Mouse (Mus musculus): ENCODE data around the gene Ndufv1. TPM values are rescaled to one million over a fixed set of nuclear protein-coding genes. Genes with fewer than 3 reads are reported as not detected.
"Not testable (repeated sequence)": the region's sequence is repeated elsewhere in the genome, so short reads cannot be mapped to it uniquely, and the experiment has no call there.

Ndufv1 gene
- polyA plus RNA-seq, 1 experiment from 2014 or later: 194 TPM

DNA sequence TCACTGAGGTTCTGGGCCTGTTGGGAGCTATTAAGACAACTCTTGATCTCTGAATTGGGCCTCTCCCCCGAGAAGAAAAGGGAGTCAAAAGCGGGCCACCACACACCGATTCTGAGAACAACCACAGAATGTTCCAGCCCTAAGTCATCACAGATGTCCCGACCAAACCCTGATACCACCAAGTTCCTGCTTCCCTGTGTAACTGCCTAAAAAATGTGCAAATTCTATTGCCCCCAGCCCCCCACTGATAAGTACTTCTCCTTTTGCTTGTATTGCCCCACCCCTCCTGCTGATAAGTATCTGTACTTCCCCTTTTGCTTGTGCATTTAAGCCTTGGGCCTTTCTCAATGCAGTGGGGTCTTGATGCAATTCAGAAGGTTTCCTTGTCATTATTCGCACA lies 31.5 kb upstream of the Ndufv1 start:
- not testable (repeated sequence) for DNase-seq (ENCODE audit: low spot score)

DNA sequence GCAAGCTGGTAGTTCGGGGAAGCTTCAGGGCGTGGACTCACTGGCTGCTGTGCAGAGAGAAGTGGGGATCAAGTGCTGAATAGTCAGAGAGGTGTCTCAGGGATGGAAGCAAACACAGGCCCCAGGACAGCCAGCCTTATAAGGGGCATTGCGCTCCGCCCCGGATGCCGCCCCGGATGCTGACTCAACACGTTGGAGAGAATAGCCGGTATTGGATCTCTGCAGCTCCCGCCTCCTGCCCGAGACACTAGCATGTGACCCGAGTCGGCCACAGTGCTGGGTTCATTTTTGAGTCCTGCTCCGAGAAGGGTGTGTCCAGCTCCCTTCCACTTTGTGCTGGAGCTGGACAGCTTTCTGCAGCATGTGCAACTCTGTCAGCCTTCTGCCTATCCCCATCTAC lies 29.5 kb upstream of the Ndufv1 start:
- DNase-seq (ENCODE audit: low spot score): no peak

DNA sequence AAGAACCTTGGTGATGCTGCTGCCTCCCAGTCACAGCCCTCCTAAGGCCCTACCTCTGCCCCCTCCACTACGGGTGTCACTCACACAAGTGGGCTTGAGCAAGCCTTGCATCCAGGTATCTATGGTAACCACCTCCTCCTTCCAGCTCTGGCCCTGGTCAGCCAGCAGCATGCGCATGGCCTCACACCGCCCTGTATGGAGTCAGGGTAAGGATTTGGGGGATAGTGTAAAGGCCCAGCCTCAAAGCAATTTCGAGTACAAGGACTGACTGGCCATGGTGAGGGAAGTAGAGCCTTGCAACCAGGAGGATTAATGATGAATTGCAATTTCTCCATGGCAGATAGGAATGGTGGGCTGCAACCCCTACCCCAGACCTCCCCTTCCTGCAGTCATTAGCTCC lies 28.9 kb upstream of the Ndufv1 start:
- DNase-seq (ENCODE audit: low spot score): not testable (repeated sequence)

DNA sequence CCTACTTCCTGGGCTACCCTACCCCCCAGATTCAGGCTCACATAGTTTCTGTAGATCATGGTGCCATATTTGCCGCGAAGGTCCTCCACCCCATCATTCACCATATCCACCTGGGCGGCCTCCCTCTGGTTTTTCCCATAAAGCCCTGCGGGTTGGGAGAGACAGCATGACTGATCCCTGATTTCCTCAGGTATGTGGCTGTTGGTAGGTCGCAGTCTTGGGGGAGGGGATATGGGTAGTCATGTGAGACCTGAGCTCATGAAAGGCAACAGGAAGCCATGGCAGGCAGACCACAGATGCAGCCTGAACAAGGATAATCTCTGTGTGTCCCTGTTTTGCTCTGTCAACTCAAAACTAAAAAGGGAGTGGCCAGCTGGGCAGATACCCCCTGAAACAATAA lies 28.3 kb upstream of the Ndufv1 start:
- not testable (repeated sequence) for DNase-seq (ENCODE audit: low spot score)

DNA sequence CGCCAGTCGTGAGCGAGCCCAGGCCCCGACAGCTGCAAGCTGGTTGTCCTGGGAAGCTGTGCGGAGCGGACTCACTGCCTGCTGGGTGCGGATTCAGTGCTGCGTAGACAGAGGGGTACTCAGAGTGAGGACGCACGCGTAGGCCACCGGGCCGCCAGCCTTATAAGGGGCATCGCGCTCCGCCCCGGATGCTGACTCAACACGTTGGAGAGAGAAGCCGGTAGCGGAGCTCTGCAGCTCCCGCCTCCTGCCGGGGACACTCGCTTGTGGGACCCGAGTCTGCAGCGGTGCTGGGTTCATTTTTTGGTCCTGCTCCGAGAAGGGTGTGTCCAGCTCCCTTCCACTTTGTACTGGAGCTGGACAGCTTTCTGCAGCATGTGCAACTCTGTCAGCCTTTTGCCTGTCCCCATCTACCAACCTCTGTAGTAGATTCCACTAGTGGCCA lies 25.2 kb upstream of the Ndufv1 start, which contains the start of gene Gstp1:
Gene Gstp1 (minus strand): TSS at position 198 of the 445 bp plus-strand sequence.
- peak; percentile 88 for DNase-seq (ENCODE audit: low spot score)

DNA sequence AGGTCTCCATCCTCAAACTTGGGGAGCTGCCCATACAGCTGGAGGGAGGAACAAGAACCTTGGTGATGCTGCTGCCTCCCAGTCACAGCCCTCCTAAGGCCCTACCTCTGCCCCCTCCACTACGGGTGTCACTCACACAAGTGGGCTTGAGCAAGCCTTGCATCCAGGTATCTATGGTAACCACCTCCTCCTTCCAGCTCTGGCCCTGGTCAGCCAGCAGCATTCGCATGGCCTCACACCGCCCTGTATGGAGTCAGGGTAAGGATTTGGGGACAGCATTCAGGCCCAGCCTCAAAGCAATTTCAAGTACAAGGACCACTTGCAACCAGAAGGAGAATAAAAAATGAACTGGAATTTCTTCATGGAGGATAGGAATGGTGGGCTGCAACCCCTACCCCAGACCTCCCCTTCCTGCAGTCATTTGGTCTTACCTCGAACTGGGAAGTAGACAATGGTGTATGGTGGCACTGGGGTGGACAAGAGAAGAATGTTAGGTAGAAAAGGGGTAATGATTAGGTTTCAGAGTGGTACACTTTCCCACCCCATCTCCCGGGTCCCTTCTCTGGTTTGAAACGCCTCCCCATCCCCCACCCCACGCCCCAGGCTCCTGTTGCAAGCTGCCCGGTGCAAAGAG lies 24.7 kb upstream of the Ndufv1 start:
- not testable (repeated sequence) for DNase-seq (ENCODE audit: low spot score)

DNA sequence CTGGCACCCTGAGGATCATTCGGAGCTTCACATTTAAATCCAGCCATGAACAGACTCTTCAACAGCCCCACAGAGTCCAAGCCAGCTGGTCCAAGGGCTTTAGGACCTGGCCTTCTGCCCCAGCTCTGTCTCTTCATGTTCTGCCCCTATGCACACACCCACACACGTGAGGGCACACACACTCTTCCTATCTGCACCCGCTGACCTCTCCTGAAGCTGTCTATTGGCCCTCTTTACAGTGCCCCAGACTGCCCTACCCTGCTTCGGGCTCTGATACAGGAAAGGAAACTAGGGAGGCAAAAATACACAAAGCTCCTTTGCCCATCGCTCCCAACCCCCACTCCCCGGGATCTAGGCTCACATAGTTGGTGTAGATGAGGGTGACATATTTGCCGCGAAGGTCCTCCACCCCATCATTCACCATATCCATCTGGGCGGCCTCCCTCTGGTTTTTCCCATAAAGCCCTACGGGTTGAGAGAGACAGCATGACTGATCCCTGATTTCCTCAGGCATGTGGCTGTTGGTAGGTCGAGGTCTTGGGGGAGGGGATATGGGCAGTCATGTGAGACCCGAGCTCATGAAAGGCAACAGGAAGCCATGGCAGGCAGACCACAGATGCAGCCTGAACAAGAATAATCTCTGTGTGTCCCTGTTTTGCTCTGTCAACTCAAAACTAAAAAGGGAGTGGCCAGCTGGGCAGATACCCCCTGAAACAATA lies 23.9 kb upstream of the Ndufv1 start:
- no peak for DNase-seq (ENCODE audit: low spot score)

DNA sequence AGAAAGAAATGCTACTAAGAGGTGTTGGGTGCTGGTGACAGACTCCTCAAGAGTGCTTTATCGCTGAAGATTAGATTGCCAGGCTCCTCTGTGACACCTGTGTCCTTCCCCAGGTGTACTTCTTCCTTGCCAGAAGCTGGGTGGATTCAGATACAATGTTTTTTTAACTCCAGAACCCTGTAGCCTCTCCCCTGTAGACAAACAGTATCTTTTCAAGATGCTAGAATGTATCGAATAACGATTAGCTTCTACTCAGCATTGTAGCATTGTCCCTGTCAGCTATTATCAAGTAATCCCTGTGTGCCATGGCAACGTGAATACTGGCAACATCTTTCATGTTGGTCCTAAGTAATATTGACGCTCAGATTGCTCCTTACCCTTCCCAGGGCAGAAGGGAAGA lies 21.1 kb upstream of the Ndufv1 start:
- no peak for DNase-seq (ENCODE audit: low spot score)

DNA sequence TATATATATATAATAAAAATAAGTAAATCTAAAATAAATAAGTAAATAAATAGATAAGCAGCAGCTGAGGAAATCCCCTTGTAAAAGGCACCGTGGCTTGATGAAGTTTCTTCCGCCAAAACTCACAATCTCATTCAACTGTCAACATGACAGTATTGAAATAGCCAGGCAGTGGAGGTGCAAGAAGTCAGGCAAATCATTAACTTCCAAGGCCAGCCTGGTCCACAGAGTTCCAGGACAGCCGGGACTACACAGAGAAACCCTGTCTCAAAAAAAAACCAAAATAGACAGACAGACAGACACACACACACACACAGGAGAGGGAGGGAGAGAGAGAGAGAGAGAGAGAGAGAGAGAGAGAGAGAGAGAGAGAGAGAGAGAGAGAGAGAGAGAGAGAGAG lies 20.7 kb upstream of the Ndufv1 start:
- DNase-seq (ENCODE audit: low spot score): no peak

DNA sequence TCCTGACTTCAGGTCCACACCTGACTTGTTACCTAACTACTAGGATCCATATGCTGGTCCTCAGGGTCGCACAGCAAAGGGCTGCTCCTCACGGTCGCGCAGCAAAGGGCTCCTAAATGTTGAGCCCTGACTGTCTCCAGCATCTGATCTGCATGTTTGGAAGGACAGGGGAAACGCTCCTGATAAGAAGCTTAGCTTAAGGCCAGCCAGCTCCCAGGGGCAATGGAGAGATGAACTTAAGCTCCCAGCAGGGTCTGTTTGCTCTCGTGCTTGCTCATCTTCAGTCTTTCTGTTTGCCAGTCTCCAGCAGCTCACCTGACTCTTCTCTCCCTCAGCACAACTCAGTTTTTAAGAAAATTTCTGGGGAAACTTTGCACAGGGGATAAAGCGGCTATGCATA lies 20.1 kb upstream of the Ndufv1 start:
- no peak for DNase-seq (ENCODE audit: low spot score)

DNA sequence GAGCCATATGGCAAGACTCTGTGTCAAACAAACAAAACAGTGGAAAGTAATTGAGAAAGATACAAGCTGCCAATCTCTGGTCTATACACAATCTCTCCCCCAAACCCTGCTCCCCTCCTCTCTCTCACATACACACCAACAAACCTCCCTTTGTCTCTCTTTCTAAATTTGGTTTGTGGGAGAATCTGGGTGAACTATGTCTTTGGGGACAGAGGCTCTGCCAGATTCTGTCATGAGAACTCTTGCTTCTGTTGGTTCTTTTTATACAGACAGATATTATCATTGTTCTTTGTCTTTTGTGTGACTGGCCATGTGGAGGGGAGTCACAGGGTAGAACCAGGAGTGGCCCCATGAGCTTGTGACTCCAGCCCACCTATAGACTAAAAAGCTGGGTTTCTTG lies 15.0 kb upstream of the Ndufv1 start:
- no peak for DNase-seq (ENCODE audit: low spot score)

DNA sequence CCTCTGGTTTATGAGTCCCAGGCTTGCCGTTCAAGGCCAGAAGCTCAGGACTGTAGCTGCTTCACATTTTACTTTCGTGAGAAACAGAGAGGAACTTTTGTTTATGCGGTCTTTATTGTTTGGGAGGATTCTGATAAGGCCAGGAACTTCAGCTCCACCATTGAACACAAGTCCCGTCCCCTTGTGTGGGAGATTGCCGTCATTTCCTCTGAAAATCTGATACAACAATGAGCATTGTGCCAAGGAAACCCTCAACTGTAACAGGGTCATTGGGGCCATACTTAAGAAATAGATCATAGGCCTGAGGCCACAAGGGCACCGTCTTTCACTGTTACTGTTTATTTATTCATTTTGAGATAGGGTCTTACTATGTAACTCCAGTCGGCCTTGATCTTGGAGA lies 10.6 kb upstream of the Ndufv1 start:
- no peak for DNase-seq (ENCODE audit: low spot score)

DNA sequence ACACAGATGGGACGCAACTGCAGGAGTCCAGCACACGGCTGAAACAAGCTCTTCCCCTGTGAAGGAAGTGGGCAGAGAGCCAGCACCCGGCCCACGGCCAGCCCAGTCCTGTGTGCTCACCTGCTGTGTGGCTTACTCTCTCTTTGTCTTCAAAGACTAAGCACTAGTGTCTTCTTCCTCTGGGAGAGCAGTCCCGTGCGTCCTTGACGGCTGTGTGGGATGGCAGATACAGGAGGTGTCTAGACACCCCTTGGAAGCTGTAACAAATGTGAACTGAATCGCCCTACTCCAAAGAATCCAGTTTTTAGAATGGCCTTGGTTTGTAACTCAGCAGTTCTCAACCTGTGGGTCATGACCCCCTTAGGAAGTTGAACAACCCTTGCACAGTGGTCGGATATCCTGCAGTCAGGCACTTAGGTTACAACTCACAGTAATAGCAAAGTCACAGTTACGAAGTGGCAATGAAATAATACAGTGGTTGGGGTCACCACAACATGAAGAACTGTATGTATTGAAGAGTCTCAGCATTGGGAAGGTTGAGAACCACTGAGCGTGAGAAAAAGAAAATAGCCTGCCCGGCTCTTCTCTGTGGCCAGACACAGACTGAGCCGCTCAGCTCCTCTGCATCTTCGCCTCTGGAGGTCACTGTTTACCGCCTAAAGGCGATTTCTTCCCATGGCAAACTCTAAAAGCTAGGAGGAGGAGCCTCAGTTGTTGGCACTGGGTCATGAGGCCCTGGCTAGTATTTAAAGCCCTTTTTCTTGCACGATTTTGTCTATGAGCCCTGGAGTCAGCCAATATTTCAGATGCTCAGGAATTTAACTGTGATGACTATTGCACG lies 6.4 kb upstream of the Ndufv1 start:
- DNase-seq (ENCODE audit: low spot score): peak; percentile 73

DNA sequence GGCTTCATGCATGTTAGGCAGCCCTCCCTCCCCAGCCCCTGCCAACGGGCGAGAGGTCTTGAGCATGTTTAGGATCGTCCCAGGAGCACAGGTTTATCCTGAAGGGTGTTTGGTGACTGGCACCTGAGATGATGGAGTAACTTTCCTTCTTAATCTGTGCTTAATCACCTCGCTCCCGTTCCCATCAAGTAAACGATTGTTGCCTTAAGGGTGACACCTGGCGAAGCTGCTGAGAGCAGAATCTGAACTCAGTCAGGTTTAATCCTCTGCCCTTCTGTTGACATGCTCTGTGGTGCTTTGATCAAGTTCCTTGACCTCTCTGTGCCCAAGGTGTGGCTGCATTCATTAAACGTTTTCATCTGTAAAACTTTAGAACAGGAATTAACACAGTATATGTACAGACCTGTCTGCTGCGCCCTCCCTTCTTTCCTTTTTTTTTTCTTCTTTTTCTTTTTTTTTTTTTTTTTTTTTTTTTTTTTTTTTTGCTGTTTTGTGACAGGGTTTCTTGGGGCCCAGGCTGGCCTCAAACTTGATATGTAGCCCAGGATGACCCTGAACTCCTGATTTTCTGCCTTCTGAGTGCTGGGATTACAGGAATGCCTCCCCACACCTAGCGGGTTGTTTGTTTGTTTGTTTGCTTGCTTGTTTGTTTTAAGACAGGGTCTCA lies 5.4 kb upstream of the Ndufv1 start:
- no peak for DNase-seq (ENCODE audit: low spot score)

DNA sequence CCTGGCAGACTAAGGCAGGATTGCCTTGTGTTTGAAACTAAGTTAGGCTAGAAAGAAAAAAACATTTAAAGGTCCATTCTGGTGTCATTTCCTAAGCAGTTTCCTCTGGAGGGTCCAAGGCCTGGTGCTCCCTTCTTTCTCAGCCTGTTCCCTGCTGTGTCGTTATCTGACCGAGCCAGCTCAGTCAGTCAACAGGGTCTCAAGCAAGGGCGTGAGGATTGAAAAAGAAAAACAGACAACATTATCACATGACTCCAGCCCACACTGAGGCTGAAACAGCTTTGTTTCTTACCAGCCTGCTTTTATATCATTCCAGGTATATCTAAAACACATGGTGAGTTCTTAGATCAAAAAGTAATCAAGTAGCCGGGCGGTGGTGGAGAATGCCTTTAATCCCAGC lies 3.0 kb upstream of the Ndufv1 start:
- no peak for DNase-seq (ENCODE audit: low spot score)

DNA sequence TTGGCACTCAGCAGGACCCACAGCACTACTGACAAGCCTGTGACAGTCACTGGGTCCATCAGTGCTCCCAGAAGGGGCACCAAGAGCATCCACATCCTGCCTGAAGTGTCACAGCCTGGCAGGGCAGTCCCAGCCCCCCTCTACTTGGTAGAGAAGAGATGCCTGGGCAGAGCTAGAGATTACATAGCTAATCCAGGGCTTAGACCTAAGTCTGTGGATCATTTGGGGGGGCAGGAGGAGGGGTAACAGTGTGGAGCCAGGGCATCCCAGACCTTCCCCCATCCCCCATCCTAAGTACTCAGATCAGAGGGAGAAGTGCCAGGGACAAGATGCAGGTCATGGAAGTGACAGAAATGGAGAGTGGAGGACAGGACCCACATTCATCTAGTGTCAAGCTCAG lies 2.2 kb upstream of the Ndufv1 start:
- DNase-seq (ENCODE audit: low spot score): no peak

DNA sequence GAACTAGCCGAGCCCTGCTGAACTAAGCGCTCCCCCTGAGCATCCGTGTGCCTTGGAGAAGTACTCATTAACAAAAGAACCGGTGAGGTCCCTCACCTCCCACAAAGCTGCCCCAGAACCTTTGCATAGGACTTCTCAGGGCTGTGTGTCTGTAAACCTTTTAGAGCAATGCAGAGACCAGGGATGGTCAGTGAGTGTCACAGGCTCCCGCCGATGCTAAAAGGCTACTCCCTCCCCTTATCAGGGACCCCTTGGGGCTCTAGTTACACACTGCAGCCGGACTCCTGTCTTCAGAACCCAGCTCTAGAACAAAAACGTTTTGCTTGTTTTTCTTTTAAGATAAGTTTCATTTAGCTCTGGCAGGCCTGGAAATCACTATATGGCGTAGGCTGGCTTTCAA lies 460 bp upstream of the Ndufv1 start:
- no peak for DNase-seq (ENCODE audit: low spot score)

DNA sequence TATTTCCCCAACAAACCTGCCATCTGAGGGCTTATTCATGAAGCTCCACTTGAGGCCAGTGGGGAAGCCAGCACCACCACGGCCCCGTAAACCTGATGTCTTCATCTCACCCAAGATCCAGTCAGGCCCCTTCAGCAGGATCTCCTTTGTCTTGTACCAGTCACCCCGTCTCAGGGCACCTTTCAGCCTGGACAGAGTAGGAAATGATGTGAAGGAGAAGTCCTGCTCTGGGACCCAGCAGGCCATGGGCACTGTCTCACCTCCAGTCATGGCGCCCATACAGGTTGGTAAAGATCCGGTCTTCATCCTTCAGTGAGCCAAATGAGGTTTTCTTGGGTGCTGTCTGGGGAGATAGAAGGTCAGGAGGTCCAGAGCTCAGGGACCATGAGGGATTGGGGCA lies 1.5 kb downstream of the Ndufv1 start:
- DNase-seq (ENCODE audit: low spot score): no peak

DNA sequence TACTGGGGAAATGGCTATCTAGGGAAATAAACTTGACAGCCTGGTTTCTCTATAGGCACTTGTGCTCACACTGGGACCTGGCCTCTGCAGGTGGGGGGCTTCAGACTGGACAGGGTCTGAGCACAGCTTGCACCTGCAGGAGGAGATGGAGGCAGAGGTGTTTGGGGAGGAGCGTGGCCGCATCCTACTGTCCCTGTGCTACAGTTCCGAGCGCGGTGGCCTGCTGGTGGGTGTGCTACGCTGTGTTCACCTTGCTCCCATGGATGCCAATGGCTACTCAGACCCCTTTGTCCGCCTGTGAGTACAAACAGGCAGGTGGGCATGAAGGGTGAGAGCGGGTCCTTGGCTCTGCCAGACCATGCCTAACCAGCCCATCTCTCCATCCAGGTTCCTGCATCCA lies 6.6 kb downstream of the Ndufv1 start:
- no peak for DNase-seq (ENCODE audit: low spot score)

DNA sequence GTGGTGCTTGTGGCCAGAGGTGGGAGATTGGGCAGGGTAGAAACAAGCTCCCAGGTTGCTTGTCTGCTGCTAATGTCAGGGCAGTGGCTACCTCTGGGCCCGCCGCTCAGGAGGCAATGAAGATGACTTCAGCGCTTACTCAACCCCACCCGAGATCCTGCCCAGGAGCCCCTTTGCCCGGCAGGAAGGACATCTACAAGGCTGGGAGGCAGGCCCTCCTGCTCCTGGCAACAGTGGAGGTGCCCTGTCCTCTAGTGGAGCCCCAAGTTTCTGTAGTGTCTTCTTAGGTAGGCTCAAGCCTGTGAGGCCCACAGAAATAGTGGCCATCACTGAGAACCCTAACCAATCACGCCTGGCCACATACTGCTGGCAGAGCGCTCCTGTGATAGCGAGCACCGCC lies 7.5 kb downstream of the Ndufv1 start:
- no peak for DNase-seq (ENCODE audit: low spot score)

DNA sequence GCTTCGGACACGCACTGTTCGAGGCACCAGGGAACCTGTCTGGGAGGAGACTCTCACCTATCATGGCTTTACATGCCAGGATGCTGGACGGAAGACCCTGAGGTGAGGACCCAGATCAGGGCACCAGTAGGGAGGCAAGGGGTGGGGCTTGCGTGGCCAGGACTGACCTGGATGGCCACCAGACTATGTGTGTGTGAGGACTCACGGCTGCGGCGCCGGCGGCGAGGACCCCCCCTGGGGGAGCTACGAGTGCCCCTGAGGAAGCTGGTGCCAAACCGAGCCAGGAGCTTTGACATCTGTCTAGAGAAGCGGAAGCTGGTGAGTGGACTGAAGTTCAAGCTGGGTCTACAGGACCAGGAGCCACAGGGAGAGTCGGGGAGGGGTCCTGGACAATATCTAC lies 8.3 kb downstream of the Ndufv1 start:
- DNase-seq (ENCODE audit: low spot score): no peak

DNA sequence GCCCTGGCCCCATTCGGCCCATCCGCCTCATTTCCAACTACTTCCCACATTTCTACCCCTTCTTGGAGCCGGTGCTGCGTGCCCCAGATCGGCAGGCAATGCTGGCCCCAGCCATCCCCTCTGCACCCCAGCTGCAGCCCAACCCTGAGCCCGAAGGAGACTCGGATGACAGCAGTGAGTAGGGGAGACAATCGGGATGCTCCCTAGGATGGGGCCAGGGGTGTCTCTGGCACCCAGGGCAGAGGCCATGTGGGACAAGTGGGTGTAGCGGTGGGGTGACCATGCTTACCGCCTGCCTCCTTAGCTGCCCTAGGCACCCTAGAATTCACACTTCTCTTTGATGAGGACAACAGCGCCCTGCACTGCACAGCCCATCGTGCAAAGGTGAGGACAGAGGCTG lies 9.0 kb downstream of the Ndufv1 start:
- no peak for DNase-seq (ENCODE audit: low spot score)

All from thymus, postnatal 0 days (tissue).